ENCODE assay signal across 19 mouse cellular contexts in the genomic region with DNA sequence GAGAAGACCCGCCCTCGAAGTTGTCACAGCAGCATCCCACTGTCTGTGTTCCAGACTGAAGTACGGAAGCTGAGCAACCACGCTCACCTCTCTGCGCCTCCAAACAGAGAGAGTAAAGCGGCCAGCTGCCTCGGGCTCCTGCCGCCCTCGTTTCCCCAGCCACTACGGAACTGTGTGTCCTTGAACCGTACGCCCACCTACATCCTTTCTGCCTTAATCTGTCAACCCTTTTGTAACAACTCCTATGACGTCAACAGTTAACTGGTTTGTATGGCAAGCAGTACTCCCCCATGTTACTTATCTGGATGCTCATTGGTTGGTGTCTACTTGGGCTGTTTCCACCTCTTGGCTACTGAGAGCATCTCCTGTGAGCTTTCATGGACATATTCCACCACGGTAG.
DNase-seq lines count a peak whose midpoint lies in the region; ATAC-seq and TF ChIP-seq lines count a peak whose summit lies in the region.
"Had no signal": no experiment of that assay in that cellular context is flagged by ENCODE, and none has a peak within 500 bp of the region (broad histone marks: within the 10 kb centered on the region; RNA-seq: fewer than 3 reads in every experiment).

No protein-coding gene starts in this region.

- intact Hi-C loops in left cerebral cortex, postnatal 14 days (cut with DNase I): no loop called here

- no peaks in the 10 kb centered on the region for H3K36me3 ChIP-seq in forebrain, embryonic 12.5 days (replicated peaks)
- no peaks in the 10 kb centered on the region for H3K36me3 ChIP-seq in forebrain, embryonic 16.5 days (ENCODE audit: control insufficient read depth, insufficient read depth)
- no peaks in the 10 kb centered on the region; the same call in 1 of the 2 replicates for H3K36me3 ChIP-seq in testis, adult 2 months (ENCODE audit: control insufficient read depth, insufficient read depth, low read length)
- peaks cover 3% of the 10 kb centered on the region; the same call in 1 of the 2 replicates for H3K36me3 ChIP-seq in intestine, embryonic 16.5 days (ENCODE audit: control insufficient read depth, insufficient read depth, low read length)
- H3K36me3 ChIP-seq: forebrain, embryonic 15.5 days; G1E had no signal

- no peak for DNase-seq in testis, postnatal 14 days (ENCODE audit: low spot score)
- no peak for DNase-seq in left cerebral cortex, postnatal 14 days (ENCODE audit: low spot score in 2 of 2)
- DNase-seq: adrenal gland, postnatal 10 days; cerebellum, adult 11-12 months; cerebellum, adult 9-10 months; cerebellum, postnatal 25 days; gastrocnemius, postnatal 10 days; heart, adult 2 months had no signal

- H3K9me3 ChIP-seq in forebrain, embryonic 12.5 days: no peaks in the 10 kb centered on the region
- no peaks in the 10 kb centered on the region for H3K9me3 ChIP-seq in forebrain, embryonic 16.5 days (ENCODE audit: control insufficient read depth, low read length)
- H3K9me3 ChIP-seq in intestine, embryonic 16.5 days (ENCODE audit: control insufficient read depth, low read length): no peaks in the 10 kb centered on the region
- H3K9me3 ChIP-seq: embryonic facial prominence, embryonic 13.5 days; forebrain, embryonic 15.5 days; heart, embryonic 12.5 days; hindbrain, embryonic 10.5 days had no signal

- 0 out of 2 replicates have a peak overlapping the region, but pooled peaks have one; percentile 25 for H3K27ac ChIP-seq in forebrain, embryonic 12.5 days
- H3K27ac ChIP-seq in forebrain, embryonic 16.5 days (ENCODE audit: low read length): no peak overlapping the region
- H3K27ac ChIP-seq in testis, adult 2 months (ENCODE audit: control insufficient read depth, insufficient read depth, low read depth, low read length): no peak overlapping the region
- H3K27ac ChIP-seq in intestine, embryonic 16.5 days (ENCODE audit: low read length): no peak overlapping the region
- H3K27ac ChIP-seq: embryonic facial prominence, embryonic 13.5 days; forebrain, embryonic 15.5 days; heart, adult 2 months; hindbrain, embryonic 10.5 days; hindbrain, embryonic 14.5 days had no signal

- 80% methylated on average over 14 of the region's 14 CpGs for WGBS in forebrain, embryonic 12.5 days
- 57% methylated on average over 14 of the region's 14 CpGs for WGBS in forebrain, embryonic 16.5 days
- WGBS in intestine, embryonic 16.5 days: 85% methylated on average over 14 of the region's 14 CpGs

- peaks cover 34% of the 10 kb centered on the region for H3K4me1 ChIP-seq in forebrain, embryonic 12.5 days
- H3K4me1 ChIP-seq in forebrain, embryonic 16.5 days (replicated peaks; ENCODE audit: control insufficient read depth, insufficient read depth, low read length): peaks cover 27% of the 10 kb centered on the region
- H3K4me1 ChIP-seq in testis, adult 2 months (ENCODE audit: control insufficient read depth, insufficient read depth, low read length): no peaks in the 10 kb centered on the region
- H3K4me1 ChIP-seq in intestine, embryonic 16.5 days (ENCODE audit: control insufficient read depth, insufficient read depth, low read length): peaks cover 33% of the 10 kb centered on the region

- no peaks in the 10 kb centered on the region for H3K27me3 ChIP-seq in forebrain, embryonic 12.5 days
- 0 out of 2 replicates have a peak, but pooled peaks cover 6% of the 10 kb centered on the region for H3K27me3 ChIP-seq in forebrain, embryonic 16.5 days (replicated peaks; ENCODE audit: control insufficient read depth, insufficient read depth, low read length)
- no peaks in the 10 kb centered on the region for H3K27me3 ChIP-seq in testis, adult 2 months (ENCODE audit: control insufficient read depth, insufficient read depth, low read length)
- H3K27me3 ChIP-seq in intestine, embryonic 16.5 days (replicated peaks; ENCODE audit: control insufficient read depth, insufficient read depth, low read length): no peaks in the 10 kb centered on the region
- H3K27me3 ChIP-seq: embryonic facial prominence, embryonic 13.5 days; heart, embryonic 12.5 days had no signal

- H3K4me2 ChIP-seq in forebrain, embryonic 12.5 days: no peak overlapping the region
- no peak overlapping the region for H3K4me2 ChIP-seq in forebrain, embryonic 16.5 days (ENCODE audit: low read length)
- H3K4me2 ChIP-seq in intestine, embryonic 16.5 days (ENCODE audit: low read depth, low read length): no peak overlapping the region
- H3K4me2 ChIP-seq: embryonic facial prominence, embryonic 13.5 days; forebrain, embryonic 15.5 days; heart, embryonic 12.5 days; hindbrain, embryonic 14.5 days had no signal

- no peak overlapping the region for H3K9ac ChIP-seq in forebrain, embryonic 12.5 days
- no peak overlapping the region for H3K9ac ChIP-seq in forebrain, embryonic 16.5 days (replicated peaks; ENCODE audit: low read depth, low read length)
- no peak overlapping the region for H3K9ac ChIP-seq in intestine, embryonic 16.5 days (ENCODE audit: low read depth, low read length)
- H3K9ac ChIP-seq: embryonic facial prominence, embryonic 13.5 days; forebrain, embryonic 15.5 days; heart, embryonic 12.5 days; hindbrain, embryonic 14.5 days had no signal

- no peak for TF ChIP-seq POLR2A in testis, adult 2 months (IDR thresholded peaks at IDR 0.05; ENCODE audit: control insufficient read depth, low read depth, low read length)

- TF ChIP-seq CTCF in testis, adult 2 months (IDR thresholded peaks at IDR 0.05; ENCODE audit: control insufficient read depth, insufficient read depth, insufficient replicate concordance, low read depth, low read length): no peak

- ATAC-seq in forebrain, embryonic 12.5 days (ENCODE audit: low FRiP score): no peak
- no peak for ATAC-seq in forebrain, embryonic 16.5 days
- ATAC-seq in inflammation-experienced regulatory T-cells, adult 6 months: peak; percentile 82
- no peak for ATAC-seq in intestine, embryonic 16.5 days
- ATAC-seq: forebrain, embryonic 15.5 days had no signal

- no peak overlapping the region for H3K4me3 ChIP-seq in forebrain, embryonic 12.5 days (replicated peaks)
- H3K4me3 ChIP-seq in forebrain, embryonic 16.5 days (replicated peaks; ENCODE audit: low read length): no peak overlapping the region
- peak overlapping the region; percentile 14 for H3K4me3 ChIP-seq in testis, adult 2 months (ENCODE audit: control insufficient read depth, low read depth, low read length)
- H3K4me3 ChIP-seq in intestine, embryonic 16.5 days (ENCODE audit: low read length): no peak overlapping the region
- H3K4me3 ChIP-seq: embryonic facial prominence, embryonic 13.5 days; forebrain, embryonic 15.5 days; heart, adult 2 months; heart, embryonic 12.5 days; hindbrain, embryonic 10.5 days had no signal
